Mouse (Mus musculus): ENCODE measurements at regions not wholly inside any gene's neighbourhood (a gene's known extent, or its start where the extent isn't known, plus 50 kb on each side); places are given as distances from the start of the nearest gene placed in this dataset.

GRCm38 (mm10) chr6:31061813-31062212 lies 102.9 kb upstream of the Klf14 start:
- DNase-seq (ENCODE audit: low spot score), result no peak

GRCm38 (mm10) chr6:31065419-31065818 lies 106.5 kb upstream of the Klf14 start:
- DNase-seq (ENCODE audit: low spot score), result no peak

- no peak for DNase-seq (ENCODE audit: low spot score)
Observed at GRCm38 (mm10) chr6:31066861-31067260, 108.0 kb upstream of the Klf14 start.

GRCm38 (mm10) chr6:31067453-31067852 lies 108.6 kb upstream of the Klf14 start:
- DNase-seq (ENCODE audit: low spot score), result no peak

GRCm38 (mm10) chr6:31069243-31069642 lies 110.4 kb upstream of the Klf14 start:
- DNase-seq (ENCODE audit: low spot score), result no peak

GRCm38 (mm10) chr6:31070537-31070936 lies 111.7 kb upstream of the Klf14 start:
- no peak for DNase-seq (ENCODE audit: low spot score)

GRCm38 (mm10) chr6:31070966-31071365 lies 112.1 kb upstream of the Klf14 start:
- no peak for DNase-seq (ENCODE audit: low spot score)

GRCm38 (mm10) chr6:31072072-31072471 lies 113.2 kb upstream of the Klf14 start:
- no peak for DNase-seq (ENCODE audit: low spot score)

GRCm38 (mm10) chr6:31072559-31072958 lies 113.7 kb upstream of the Klf14 start:
- no peak for DNase-seq (ENCODE audit: low spot score)

GRCm38 (mm10) chr6:31073338-31073737 lies 114.5 kb upstream of the Klf14 start:
- no peak for DNase-seq (ENCODE audit: low spot score)

GRCm38 (mm10) chr6:31074394-31074793 lies 115.5 kb upstream of the Klf14 start:
- DNase-seq (ENCODE audit: low spot score), result no peak

GRCm38 (mm10) chr6:31075209-31075571 lies 116.3 kb upstream of the Klf14 start:
- no peak for DNase-seq (ENCODE audit: low spot score)

GRCm38 (mm10) chr6:31075572-31076477 lies 116.9 kb upstream of the Klf14 start:
- DNase-seq (ENCODE audit: low spot score), result no peak

- DNase-seq (ENCODE audit: low spot score), result no peak
Observed at GRCm38 (mm10) chr6:31076478-31076834, 117.6 kb upstream of the Klf14 start.

- DNase-seq (ENCODE audit: low spot score), result no peak
Observed at GRCm38 (mm10) chr6:31077216-31077615, 118.3 kb upstream of the Klf14 start.

- DNase-seq (ENCODE audit: low spot score), result no peak
Observed at GRCm38 (mm10) chr6:31077779-31078178, 118.9 kb upstream of the Klf14 start.

GRCm38 (mm10) chr6:31078413-31078812 lies 119.5 kb upstream of the Klf14 start:
- DNase-seq (ENCODE audit: low spot score), result no peak

- DNase-seq (ENCODE audit: low spot score), result no peak
Observed at GRCm38 (mm10) chr6:31079586-31080259, 120.8 kb upstream of the Klf14 start.

GRCm38 (mm10) chr6:31080279-31080678 lies 121.4 kb upstream of the Klf14 start:
- no peak for DNase-seq (ENCODE audit: low spot score)

- DNase-seq (ENCODE audit: low spot score), result no peak
Observed at GRCm38 (mm10) chr6:31080691-31081090, 121.8 kb upstream of the Klf14 start.

GRCm38 (mm10) chr6:31081238-31081637 lies 122.4 kb upstream of the Klf14 start:
- DNase-seq (ENCODE audit: low spot score), result no peak

- DNase-seq (ENCODE audit: low spot score), result no peak
Observed at GRCm38 (mm10) chr6:31081988-31082387, 123.1 kb upstream of the Klf14 start.
